Mouse (Mus musculus) monocyte, adult 5-6 weeks (primary cell): ENCODE data around the gene Cd24a. TPM values are rescaled to one million over a fixed set of nuclear protein-coding genes. Genes with fewer than 3 reads are reported as not detected.

Experiments
- ATAC-seq: fragments of 153-309, 156-312 bp; replicated peaks from 2 replicates; pipeline ENCODE4 v1.8.0; 2017; ENCODE audit warnings: mild to moderate bottlenecking; ENCODE audit not compliant: low TSS enrichment, insufficient number of reproducible peaks, severe bottlenecking, poor library complexity, low FRiP score
- total RNA-seq: library from RNA; stranded (forward); fragments of 200-1000, 200-491, 200-594 nt; gene quantifications from 3 replicates; pipeline ENCODE4 v1.2.3, GENCODE M21; 2017

The Cd24a gene
- 46.3 to 319 TPM (median 299 TPM) in 3 replicates for total RNA-seq

DNA sequence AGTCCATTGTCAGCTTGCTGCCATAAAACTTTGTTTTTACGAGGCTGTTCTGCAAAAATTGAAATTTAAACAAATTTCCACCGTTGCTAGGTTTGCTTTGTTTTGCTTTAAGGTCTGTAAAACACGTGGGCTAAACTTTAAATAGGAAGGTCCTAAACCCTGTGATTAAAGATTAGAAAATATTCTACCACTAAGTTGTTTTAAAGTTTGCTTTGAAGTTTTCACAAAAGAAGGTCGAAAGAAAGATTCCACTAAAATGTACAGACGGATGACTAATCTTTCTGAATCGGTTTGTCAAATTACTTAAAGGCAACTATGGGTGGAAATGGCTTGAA, at the start of gene Cd24a:
Cd24a (plus strand) TSS at position 288 of the 335 bp plus-strand sequence.
- ATAC-seq, result no peak

- ATAC-seq, result no peak
These were observed 43.7 kb upstream of the Cd24a start for GRCm38 (mm10) chr10:43534382-43534781.

GRCm38 (mm10) chr10:43537652-43538051, 40.4 kb upstream of the Cd24a start:
- ATAC-seq, result no peak

DNA sequence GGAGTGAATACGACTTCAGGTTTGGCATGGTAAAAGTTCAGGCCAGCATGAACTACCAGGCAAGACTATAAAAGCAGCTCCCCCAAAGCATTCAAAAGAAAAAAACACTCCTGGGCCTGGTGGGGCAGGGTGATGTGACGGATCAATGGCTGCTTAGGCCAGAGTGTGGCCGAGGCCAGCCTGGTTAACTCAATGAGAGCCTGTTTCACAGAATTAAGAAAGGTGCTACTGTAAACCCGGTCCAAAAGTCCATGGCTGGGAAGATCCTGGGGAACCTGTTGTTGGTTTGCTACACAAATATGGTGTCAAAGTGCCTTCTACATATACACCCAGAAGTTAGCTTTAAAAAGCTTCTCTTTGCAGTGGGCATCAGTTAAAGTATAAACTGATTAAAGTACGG, 39.3 kb upstream of the Cd24a start:
- ATAC-seq, result no peak

- ATAC-seq, result no peak
These were observed 38.3 kb upstream of the Cd24a start for GRCm38 (mm10) chr10:43539746-43540310.

- peak; percentile 96 for ATAC-seq
These were observed 37.5 kb upstream of the Cd24a start, which contains the start of gene 1700021F05Rik for GRCm38 (mm10) chr10:43540442-43541152. TSS of gene 1700021F05Rik (minus strand) at chr10:43540994.

DNA sequence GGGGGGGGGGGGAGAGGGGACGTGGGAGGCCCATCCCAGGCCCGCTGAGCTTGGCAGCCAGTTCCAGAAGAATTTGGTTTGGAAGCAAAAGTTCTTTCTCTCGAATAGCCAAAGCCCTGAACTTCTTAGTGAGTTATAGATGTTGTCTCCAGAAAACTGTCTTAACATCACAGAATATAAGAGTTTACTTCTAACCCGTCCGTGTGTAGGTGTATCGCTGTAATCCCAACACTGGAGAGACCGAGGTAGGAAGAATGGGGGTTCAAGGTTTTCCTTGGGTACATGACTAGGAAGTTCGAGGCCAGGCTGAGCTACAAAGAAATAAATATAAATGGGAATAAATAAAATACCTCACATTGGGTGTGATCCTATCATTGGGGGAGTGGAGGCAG, 36.9 kb upstream of the Cd24a start:
- no peak for ATAC-seq

GRCm38 (mm10) chr10:43549411-43549810, 28.7 kb upstream of the Cd24a start:
- ATAC-seq, result no peak

DNA sequence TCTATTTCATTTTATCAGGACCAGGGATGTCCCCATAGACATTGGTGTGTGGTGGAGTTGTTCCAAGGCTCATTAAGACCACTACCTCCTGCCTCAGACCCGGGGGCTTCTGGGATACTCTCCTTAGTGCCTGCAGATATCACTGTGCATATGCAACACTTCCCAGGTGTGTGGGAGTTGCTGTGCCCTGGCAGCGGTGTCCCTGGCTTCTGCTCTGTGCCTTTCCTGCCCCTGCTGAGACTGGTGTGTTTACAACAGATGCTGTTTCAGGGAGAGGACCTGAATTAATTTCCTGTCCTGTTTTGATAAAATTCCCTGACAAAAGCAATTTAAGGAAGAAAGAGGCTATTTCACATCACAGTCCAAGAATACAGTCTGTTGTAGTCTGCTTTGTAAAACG, 27.2 kb upstream of the Cd24a start:
- no peak for ATAC-seq

GRCm38 (mm10) chr10:43551388-43551787, 26.7 kb upstream of the Cd24a start:
- ATAC-seq, result no peak

GRCm38 (mm10) chr10:43557630-43558165, 20.4 kb upstream of the Cd24a start:
- ATAC-seq, result no peak

DNA sequence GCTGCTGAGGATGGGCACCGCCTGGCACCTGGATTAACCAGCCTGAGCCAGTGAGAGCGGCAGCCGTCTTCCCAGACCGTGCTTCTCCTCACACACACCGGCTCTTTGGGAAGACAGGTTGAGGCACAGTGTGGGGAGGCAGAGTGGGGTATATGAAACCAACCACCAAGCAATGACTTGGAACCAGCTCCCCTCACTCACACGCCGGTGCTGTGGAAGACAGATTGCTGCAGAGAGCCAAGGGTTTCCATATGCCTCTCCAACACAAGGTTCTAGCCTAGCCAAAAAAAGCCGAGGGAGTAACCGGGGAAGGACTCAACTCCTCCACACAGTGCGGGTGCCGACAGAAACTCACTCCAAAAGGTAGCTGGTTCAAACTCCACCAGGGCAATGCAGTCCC, 18.8 kb upstream of the Cd24a start:
- no peak for ATAC-seq

GRCm38 (mm10) chr10:43560765-43561164, 17.3 kb upstream of the Cd24a start:
- no peak for ATAC-seq

DNA sequence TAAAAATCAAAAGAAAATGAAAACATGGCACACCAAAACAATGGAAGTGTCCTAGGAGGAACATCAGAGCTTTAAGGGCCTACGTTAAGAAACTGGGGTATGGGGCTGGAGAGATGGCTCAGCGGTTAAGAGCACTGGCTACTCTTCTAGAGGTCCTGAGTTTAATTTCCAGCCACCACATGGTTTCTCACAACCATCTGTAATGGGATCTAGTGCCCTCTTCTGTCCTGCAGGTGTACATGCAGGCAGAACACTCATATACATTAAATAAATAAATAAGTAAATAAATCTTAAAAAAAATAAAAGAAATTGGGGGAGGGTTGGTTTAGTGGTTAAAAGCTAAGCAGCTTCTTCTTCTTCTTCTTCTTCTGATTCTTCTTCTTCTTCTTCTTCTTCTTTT, 16.8 kb upstream of the Cd24a start:
- no peak for ATAC-seq

DNA sequence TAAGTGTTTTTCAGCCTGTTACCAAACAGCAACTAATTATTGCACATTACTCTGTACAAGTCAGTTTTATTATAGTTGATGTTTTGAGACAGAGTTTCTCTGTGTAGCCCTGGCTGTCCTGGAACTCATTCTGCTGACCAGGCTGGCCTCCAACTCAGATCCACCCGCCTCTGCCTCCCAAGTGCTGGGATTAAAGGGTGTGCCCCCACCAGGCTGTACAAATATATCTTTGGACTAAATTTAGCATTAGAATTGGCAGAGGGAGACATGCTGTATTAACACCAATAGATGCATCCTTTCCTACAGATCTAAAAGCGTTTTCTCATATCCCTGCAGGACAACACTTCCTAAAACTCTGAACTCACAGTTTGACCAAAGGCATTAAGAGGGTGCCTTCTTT, 3.7 kb upstream of the Cd24a start:
- no peak for ATAC-seq

DNA sequence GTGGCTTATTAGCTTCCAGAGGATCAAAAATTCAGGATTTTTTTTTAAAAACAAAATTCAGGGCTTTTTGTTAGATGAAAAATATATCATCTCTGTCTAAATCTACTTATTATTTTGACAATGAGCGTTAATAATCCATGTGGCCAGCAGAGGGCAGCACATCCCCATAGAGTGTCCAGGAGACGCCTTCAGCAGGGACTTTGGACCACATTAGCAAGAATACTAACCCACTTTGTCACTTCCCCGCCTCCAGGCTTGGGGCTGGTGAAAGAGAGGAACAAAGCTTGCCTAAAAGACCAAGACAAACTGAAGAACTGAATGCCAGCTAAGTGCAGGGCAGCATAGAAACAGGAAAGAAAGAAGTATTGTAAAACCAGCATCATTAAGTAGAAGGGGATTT, 3.1 kb upstream of the Cd24a start:
- ATAC-seq, result 0 out of 2 replicates have a peak, but pooled peaks have one; percentile 71

DNA sequence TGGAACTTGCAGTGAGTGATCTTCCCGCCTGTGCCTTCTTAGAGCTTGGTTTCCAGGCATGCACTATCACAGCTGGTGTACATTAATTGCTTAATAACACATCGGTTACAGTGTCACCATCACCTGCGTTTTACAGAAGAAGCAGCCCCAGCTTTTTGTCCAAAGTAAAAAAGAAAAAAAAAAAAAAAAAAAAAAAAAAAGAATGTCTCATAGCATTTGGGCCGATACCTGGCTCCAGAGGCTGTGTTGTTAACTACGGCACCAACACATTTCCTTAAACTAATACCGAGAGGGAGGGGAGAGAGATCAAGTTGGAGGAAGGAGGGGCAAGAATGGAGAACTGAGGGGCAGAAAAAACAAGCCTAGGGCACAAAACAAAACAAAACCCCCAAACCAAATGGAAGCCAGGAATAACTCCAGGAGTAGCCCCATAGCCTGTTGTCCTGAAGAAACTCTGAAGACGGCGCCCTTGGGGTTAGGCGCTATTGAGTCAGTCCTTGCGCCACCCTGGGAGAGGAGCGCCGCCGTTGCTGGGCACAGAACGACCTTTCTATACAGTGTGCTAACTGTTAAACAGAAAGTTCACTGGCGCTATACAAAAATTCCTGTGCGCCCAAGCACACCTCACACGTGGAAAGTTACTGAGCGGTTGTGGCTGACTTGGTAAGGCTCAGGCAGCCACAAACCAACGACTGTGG, 636 bp upstream of the Cd24a start:
- no peak for ATAC-seq

DNA sequence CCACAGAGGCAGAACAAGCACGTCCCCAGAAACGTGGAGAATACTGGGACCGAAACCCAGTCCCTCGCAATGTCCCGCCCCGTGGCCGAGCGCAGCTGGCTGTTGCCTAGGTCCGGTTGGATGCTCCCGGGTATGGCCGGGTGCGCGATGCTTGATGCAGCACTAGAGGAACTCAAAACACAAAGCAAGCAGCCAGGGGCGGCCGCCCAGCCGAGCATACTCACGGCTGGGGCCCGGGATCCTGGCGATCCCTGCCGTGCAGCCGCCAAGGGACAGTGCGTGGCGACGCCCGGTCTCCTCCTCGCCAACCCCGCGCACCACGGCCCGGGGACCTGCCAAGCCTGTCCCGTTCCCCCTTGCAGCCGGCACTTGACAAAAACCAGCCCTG, 276 bp downstream of the Cd24a start:
- ATAC-seq, result no peak

- ATAC-seq, result 0 out of 2 replicates have a peak, but pooled peaks have one; percentile 25
These were observed 783 bp downstream of the Cd24a start for GRCm38 (mm10) chr10:43578754-43579380.
